Mouse (Mus musculus): ENCODE measurements at regions not wholly inside any gene's neighbourhood (a gene's known extent, or its start where the extent isn't known, plus 50 kb on each side); places are given as distances from the start of the nearest gene placed in this dataset.
"Not testable (repeated sequence)": the region's sequence is repeated elsewhere in the genome, so short reads cannot be mapped to it uniquely, and the experiment has no call there.

- DNase-seq = not testable (repeated sequence)
Measured at GRCm38 (mm10) chr17:27279491-27280288, 75.4 kb upstream of the Lemd2 start.

- DNase-seq = not testable (repeated sequence)
Measured at GRCm38 (mm10) chr17:27277786-27278185, 73.5 kb upstream of the Lemd2 start.

GRCm38 (mm10) chr17:27271756-27272155 is 67.5 kb upstream of the Lemd2 start:
- not testable (repeated sequence) for DNase-seq

GRCm38 (mm10) chr17:27270776-27271175 is 66.5 kb upstream of the Lemd2 start:
- not testable (repeated sequence) for DNase-seq

GRCm38 (mm10) chr17:27264607-27265006 is 60.3 kb upstream of the Lemd2 start:
- not testable (repeated sequence) for DNase-seq

GRCm38 (mm10) chr17:27262607-27263006 is 58.3 kb upstream of the Lemd2 start:
- no peak for DNase-seq

- DNase-seq = no peak
Measured at GRCm38 (mm10) chr17:27261981-27262380, 57.7 kb upstream of the Lemd2 start.

GRCm38 (mm10) chr17:27261251-27261650 is 57.0 kb upstream of the Lemd2 start:
- no peak for DNase-seq

- DNase-seq = no peak
Measured at GRCm38 (mm10) chr17:27260116-27260515, 55.8 kb upstream of the Lemd2 start.

- DNase-seq = peak; percentile 69
Measured at GRCm38 (mm10) chr17:27257345-27257744, 53.1 kb upstream of the Lemd2 start.

GRCm38 (mm10) chr17:27255804-27256203 is 51.5 kb upstream of the Lemd2 start:
- DNase-seq = no peak

All from lung, postnatal 10 days (tissue).